ENCODE assay signal across 13 mouse cellular contexts in genomic region chr17:44165730-44166347, GRCm38 (mm10). TPM values are rescaled to one million over a fixed set of nuclear protein-coding genes. Genes with fewer than 3 reads are reported as not detected.
DNase-seq lines count a peak whose midpoint lies in the region; ATAC-seq and TF ChIP-seq lines count a peak whose summit lies in the region.
"Had no signal": no experiment of that assay in that cellular context is flagged by ENCODE, and none has a peak within 500 bp of the region (broad histone marks: within the 10 kb centered on the region; RNA-seq: fewer than 3 reads in every experiment).

No protein-coding gene starts in this region.

- no peak overlapping the region for H3K9ac ChIP-seq in kidney, embryonic 14.5 days (ENCODE audit: low read depth, low read length)
- H3K9ac ChIP-seq in kidney, postnatal 0 days (ENCODE audit: low read depth, low read length): no peak overlapping the region
- H3K9ac ChIP-seq in neural tube, embryonic 15.5 days (replicated peaks): no peak overlapping the region
- H3K9ac ChIP-seq: liver, embryonic 15.5 days had no signal

- in situ Hi-C loops in Patski (cut with MboI; ENCODE audit: low pct_unique_long_range_greater_than_20kb): no loop called here

- H3K27me3 ChIP-seq in kidney, embryonic 14.5 days (ENCODE audit: control insufficient read depth, insufficient read depth, low read length): no peaks in the 10 kb centered on the region
- H3K27me3 ChIP-seq in Patski (no peaks in the 10 kb centered on the region), myocyte (ENCODE audit: control insufficient read depth, insufficient read depth, insufficient read length) (no peaks in the 10 kb centered on the region)
- no peaks in the 10 kb centered on the region for H3K27me3 ChIP-seq in kidney, postnatal 0 days (ENCODE audit: insufficient read depth, low read length)
- no peaks in the 10 kb centered on the region for H3K27me3 ChIP-seq in neural tube, embryonic 15.5 days (replicated peaks)
- H3K27me3 ChIP-seq: liver, embryonic 15.5 days had no signal

- H3K36me3 ChIP-seq in kidney, embryonic 14.5 days (ENCODE audit: control insufficient read depth, insufficient read depth, low read length): no peaks in the 10 kb centered on the region
- no peaks in the 10 kb centered on the region for H3K36me3 ChIP-seq in kidney, postnatal 0 days (ENCODE audit: insufficient read depth, low read length)
- H3K36me3 ChIP-seq in myocyte (ENCODE audit: control insufficient read depth, insufficient read depth): no peaks in the 10 kb centered on the region
- no peaks in the 10 kb centered on the region for H3K36me3 ChIP-seq in neural tube, embryonic 15.5 days
- H3K36me3 ChIP-seq: liver, embryonic 15.5 days had no signal

- POLR2A ChIA-PET in Patski (lab: Charles Lee): no interaction called here

- peak; percentile 26 for TF ChIP-seq CTCF in Patski (IDR thresholded peaks at IDR 0.05)
- TF ChIP-seq CTCF in kidney, postnatal 0 days (IDR thresholded peaks at IDR 0.05; ENCODE audit: low read depth): peak; percentile 56

- H3K27ac ChIP-seq in kidney, embryonic 14.5 days (ENCODE audit: low read depth, low read length): no peak overlapping the region
- no peak overlapping the region for H3K27ac ChIP-seq in kidney, postnatal 0 days
- no peak overlapping the region for H3K27ac ChIP-seq in neural tube, embryonic 15.5 days (replicated peaks)
- H3K27ac ChIP-seq: liver, embryonic 15.5 days had no signal

- peak; percentile 53 for DNase-seq in kidney, adult 11 months
- no peak for DNase-seq in Patski (ENCODE audit: low read depth, low spot score)
- DNase-seq in kidney, postnatal 0 days (ENCODE audit: low spot score): peak; percentile 36
- no peak for DNase-seq in right cerebral cortex, postnatal 10 days (ENCODE audit: low spot score in 2 of 2)
- DNase-seq in right cerebral cortex, postnatal 4 days: no peak
- DNase-seq: cerebellum, postnatal 36 days; retina, postnatal 1 day; thymus, postnatal 14 days had no signal

- TF ChIP-seq POLR2A in myocyte (IDR thresholded peaks at IDR 0.05; ENCODE audit: insufficient read length, low read depth): no peak

- H3ac ChIP-seq in myocyte (ENCODE audit: control insufficient read depth, insufficient read length): no peak overlapping the region

- H3K4me1 ChIP-seq in kidney, embryonic 14.5 days (ENCODE audit: control insufficient read depth, insufficient read depth, low read length): 0 out of 2 replicates have a peak, but pooled peaks cover 3% of the 10 kb centered on the region
- peaks cover 3% of the 10 kb centered on the region; the same call in 1 of the 2 replicates for H3K4me1 ChIP-seq in kidney, postnatal 0 days (replicated peaks; ENCODE audit: insufficient read depth, low read length)
- no peaks in the 10 kb centered on the region for H3K4me1 ChIP-seq in neural tube, embryonic 15.5 days

- no peak for ATAC-seq in kidney, embryonic 14.5 days (ENCODE audit: low FRiP score, low TSS enrichment)
- no peak for ATAC-seq in Patski
- 0 out of 2 replicates have a peak, but pooled peaks have one; percentile 36 for ATAC-seq in kidney, postnatal 0 days (replicated peaks; ENCODE audit: low FRiP score, low read depth)
- no peak for ATAC-seq in neural tube, embryonic 15.5 days (ENCODE audit: low FRiP score)
- ATAC-seq: forebrain, embryonic 16.5 days had no signal

- no peaks in the 10 kb centered on the region for H3K9me3 ChIP-seq in kidney, embryonic 14.5 days (ENCODE audit: control insufficient read depth, low read length)
- no peaks in the 10 kb centered on the region for H3K9me3 ChIP-seq in kidney, postnatal 0 days (replicated peaks; ENCODE audit: low read length)
- H3K9me3 ChIP-seq in neural tube, embryonic 15.5 days (replicated peaks): 0 out of 2 replicates have a peak, but pooled peaks cover 4% of the 10 kb centered on the region
- H3K9me3 ChIP-seq: liver, embryonic 15.5 days had no signal

- CTCF ChIA-PET in Patski (lab: Charles Lee): interaction anchor here (1.1 kb wide), 1 partner anchor 15 kb away, joined by 3 read pairs; no protein-coding TSS in a partner anchor

- no peak overlapping the region for H3K4me2 ChIP-seq in kidney, embryonic 14.5 days (replicated peaks; ENCODE audit: low read depth, low read length)
- H3K4me2 ChIP-seq in kidney, postnatal 0 days (ENCODE audit: low read length): no peak overlapping the region
- H3K4me2 ChIP-seq in myocyte (ENCODE audit: low read depth): no peak overlapping the region
- H3K4me2 ChIP-seq in neural tube, embryonic 15.5 days: no peak overlapping the region
- H3K4me2 ChIP-seq: liver, embryonic 15.5 days had no signal

- H3K4me3 ChIP-seq in kidney, embryonic 14.5 days (ENCODE audit: low read length): no peak overlapping the region
- H3K4me3 ChIP-seq in kidney, postnatal 0 days (replicated peaks; ENCODE audit: low read depth, low read length): no peak overlapping the region
- H3K4me3 ChIP-seq in myocyte: no peak overlapping the region
- H3K4me3 ChIP-seq in neural tube, embryonic 15.5 days (replicated peaks): no peak overlapping the region
- H3K4me3 ChIP-seq: liver, embryonic 15.5 days had no signal

- 74% methylated on average over 11 of the region's 11 CpGs for WGBS in kidney, embryonic 14.5 days
- 59% methylated on average over 11 of the region's 11 CpGs for WGBS in kidney, postnatal 0 days
- WGBS in neural tube, embryonic 15.5 days: 81% methylated on average over 11 of the region's 11 CpGs

- no peaks in the 10 kb centered on the region for H3K79me2 ChIP-seq in myocyte (ENCODE audit: control insufficient read depth, insufficient read depth)

TF ChIP-seq in myocyte, 11 proteins besides CTCF, POLR2A, EP300 and RAD21:
- TF ChIP-seq REST (IDR thresholded peaks at IDR 0.05; ENCODE audit: insufficient read depth, insufficient read length) (no peak), SRF (IDR thresholded peaks at IDR 0.05; ENCODE audit: control insufficient read depth, insufficient read length, low read depth) (peak; percentile 69), MYOG (IDR thresholded peaks at IDR 0.05; ENCODE audit: control insufficient read depth in 1 of 3, insufficient read depth in 1 of 3, insufficient read length in 2 of 3, low read depth in 2 of 3) (peak in 1 of 3 experiments; percentile 66), MYOD1 (IDR thresholded peaks at IDR 0.05; ENCODE audit: control insufficient read depth in 1 of 3, insufficient read length in 2 of 3, low read depth in 2 of 3) (peak in 2 of 3 experiments; percentile 32 to 74)

RNA-seq across cellular contexts. Expression of gene Clic5, which starts 22.5 kb away (rescaled TPM):
- 1.9 and 5.5 TPM in 2 replicates for polyA plus RNA-seq in kidney, embryonic 14.5 days (2014; fragmentation: Nextera tagmentation; extraction: Ambion mirVana)
- polyA plus RNA-seq in Patski (2021): 0.22 TPM
- 9.8 and 10.4 TPM in 2 replicates for polyA plus RNA-seq in kidney, postnatal 0 days (2015; fragmentation: Nextera tagmentation; extraction: Ambion mirVana)
- 1.9 TPM for polyA plus RNA-seq in myocyte (2012; fragmentation: generic; extraction: Trizol)
- 0.35 and 3.5 TPM in 2 replicates for polyA plus RNA-seq in neural tube, embryonic 15.5 days (2015; fragmentation: Nextera tagmentation; extraction: Ambion mirVana)

Comparison
In these comparisons a context has a peak if more than half of its experiments do, and no peak if none do; other contexts are left out.
1. DNase-seq: peak in kidney, adult 11 months (single experiment) and kidney, postnatal 0 days (single experiment); none in Patski (single experiment), right cerebral cortex, postnatal 10 days (0 of 2) and right cerebral cortex, postnatal 4 days (single experiment).